Mouse (Mus musculus): ENCODE measurements around the gene Tent2.
"Not testable (repeated sequence)": the region's sequence is repeated elsewhere in the genome, so short reads cannot be mapped to it uniquely, and the experiment has no call there.

- TF ChIP-seq CTCF (IDR thresholded peaks at IDR 0.05; ENCODE audit: insufficient read depth, low read length); POLR2A (IDR thresholded peaks at IDR 0.05; ENCODE audit: borderline replicate concordance, extremely low read depth, low read depth, low read length): not testable (repeated sequence)
Observed at GRCm38 (mm10) chr13:93187792-93188191, 4.4 kb downstream of the Tent2 start.
